Mouse (Mus musculus): ENCODE data around the gene Cts7. TPM values are rescaled to one million over a fixed set of nuclear protein-coding genes. Genes with fewer than 3 reads are reported as not detected.

Gene Cts7
- not detected for polyA plus RNA-seq (2012; fragmentation: generic; extraction: Trizol)

GRCm38 (mm10) chr13:61358097-61358496 lies at the start of gene Cts7:
Gene Cts7 (minus strand): TSS chr13:61358197.

Other genes starting within 250 kb of the Cts7 start
- not detected for gene Ctsr, start 193.9 kb downstream of the Cts7 start, polyA plus RNA-seq (2012; fragmentation: generic; extraction: Trizol)
- not detected for gene Cts6, start 154.8 kb downstream of the Cts7 start, polyA plus RNA-seq (2012; fragmentation: generic; extraction: Trizol)
- gene Cts8, start 102.8 kb downstream of the Cts7 start, polyA plus RNA-seq (2012; fragmentation: generic; extraction: Trizol) = not detected
- not detected for gene Gm49398, start 69.4 kb downstream of the Cts7 start, polyA plus RNA-seq (2012; fragmentation: generic; extraction: Trizol)
- gene Ctsm, start 183.6 kb upstream of the Cts7 start, polyA plus RNA-seq (2012; fragmentation: generic; extraction: Trizol) = not detected
- not detected for gene Gm49352, start 210.0 kb upstream of the Cts7 start, polyA plus RNA-seq (2012; fragmentation: generic; extraction: Trizol)
- not detected for gene Cts3, start 211.9 kb upstream of the Cts7 start, polyA plus RNA-seq (2012; fragmentation: generic; extraction: Trizol)